ENCODE assay signal across 21 mouse cellular contexts in genomic region chr5:91156677-91157076, GRCm38 (mm10). TPM values are rescaled to one million over a fixed set of nuclear protein-coding genes. Genes with fewer than 3 reads are reported as not detected.
DNase-seq lines count a peak whose midpoint lies in the region; ATAC-seq lines count a peak whose summit lies in the region.
"Had no signal": no experiment of that assay in that cellular context is flagged by ENCODE, and none has a peak within 500 bp of the region (broad histone marks: within the 10 kb centered on the region; RNA-seq: fewer than 3 reads in every experiment).

No protein-coding gene starts in this region.

- DNase-seq in adrenal gland, postnatal 14 days: peak; percentile 8
- DNase-seq in adrenal gland, postnatal 10 days: no peak
- peak; percentile 49 for DNase-seq in urinary bladder, postnatal 14 days (ENCODE audit: low spot score)
- no peak for DNase-seq in urinary bladder, adult 2 months (ENCODE audit: low spot score)
- peak; percentile 14 for DNase-seq in fat pad, adult 2 months (ENCODE audit: extremely low read depth, low read depth, low spot score)
- no peak for DNase-seq in c-Kit-positive CD71-positive TER-119-positive erythroid progenitor cells, embryonic 14.5 days (ENCODE audit: low spot score)
- DNase-seq in thymus, postnatal 14 days: no peak
- DNase-seq: B cell, adult 2 months; cerebellum, adult 8-10 months; gastrocnemius, adult 2 months; heart, adult 11 months; kidney, adult 18-20 months; left cerebral cortex, postnatal 4 days; thymus, postnatal 4 days had no signal

- no peak for ATAC-seq in frontal cortex, adult (ENCODE audit: low TSS enrichment)
- ATAC-seq: forebrain, embryonic 15.5 days had no signal

RNA-seq across cellular contexts. Expression of gene Areg, which starts 17.3 kb away (rescaled TPM):
- not detected in 2 replicates for total RNA-seq in adrenal gland, postnatal 14 days (2021)
- total RNA-seq in adrenal gland, postnatal 10 days (2021): under 1 TPM in 1 of 2 experiments, not detected in 1; 0.21 TPM
- 1.3 and 2.3 TPM in 2 replicates for polyA plus RNA-seq in urinary bladder, adult 2 months (2012; rRNA removed)
- total RNA-seq: gastrocnemius, adult 2 months; left cerebral cortex, postnatal 4 days had no signal
- polyA plus RNA-seq: hindbrain, embryonic 12.5 days; liver, embryonic 11.5 days; macrophage; midbrain, embryonic 12.5 days; spleen, adult 2 months had no signal

Comparison
In these comparisons a context has a peak if more than half of its experiments do, and no peak if none do; other contexts are left out.
1. DNase-seq: peak in adrenal gland, postnatal 14 days (single experiment), urinary bladder, postnatal 14 days (single experiment) and fat pad, adult 2 months (single experiment); none in adrenal gland, postnatal 10 days (single experiment), urinary bladder, adult 2 months (single experiment), c-Kit-positive CD71-positive TER-119-positive erythroid progenitor cells, embryonic 14.5 days (single experiment) and thymus, postnatal 14 days (single experiment).